Mouse (Mus musculus): ENCODE results near the gene Hsf2bp.

Gene Hsf2bp

GRCm38 (mm10) chr17:31983491-31983890 is 52.7 kb downstream of the Hsf2bp start:
- DNase-seq (ENCODE audit: extremely low spot score, low spot score) = peak; percentile 28

- DNase-seq (ENCODE audit: extremely low spot score, low spot score) = no peak
These were observed 53.6 kb downstream of the Hsf2bp start for GRCm38 (mm10) chr17:31982326-31983190.

DNA sequence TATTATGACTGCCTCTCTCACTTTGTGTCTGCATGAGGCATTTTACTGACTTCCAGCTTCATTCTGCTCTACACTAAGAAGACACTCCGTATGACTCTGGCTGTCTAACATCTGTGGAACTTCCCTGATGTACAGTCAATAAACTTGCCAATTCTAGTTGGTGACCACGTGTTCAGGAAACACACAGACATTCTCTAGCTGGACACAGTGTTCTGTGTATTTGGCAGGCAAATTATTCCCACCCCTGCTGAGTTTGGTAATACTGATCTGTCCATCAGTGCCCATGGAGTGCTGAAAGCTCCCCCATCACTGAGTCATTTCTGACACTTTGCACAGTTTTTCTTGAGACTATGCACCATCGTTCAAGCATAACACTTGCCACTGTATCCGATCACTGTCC is 56.3 kb downstream of the Hsf2bp start:
- no peak for DNase-seq (ENCODE audit: extremely low spot score, low spot score)

DNA sequence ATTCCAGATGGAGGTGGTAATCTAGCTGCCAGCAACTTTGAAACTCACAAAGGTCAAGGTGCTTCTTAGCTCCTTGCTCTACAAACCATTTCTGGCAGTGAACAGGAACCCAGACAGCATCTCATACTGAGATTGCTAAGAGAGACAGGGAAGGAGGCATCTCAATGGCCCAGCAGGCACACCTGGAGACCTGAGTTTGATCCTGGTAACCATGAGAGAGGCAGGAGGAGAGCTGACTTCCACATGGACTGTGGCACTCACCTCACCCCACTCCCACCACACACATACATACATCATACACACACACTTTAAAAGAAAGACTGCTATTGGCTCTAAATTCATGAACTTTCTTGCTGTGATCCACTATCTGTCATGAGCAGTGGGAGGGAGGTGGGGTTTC is 59.0 kb downstream of the Hsf2bp start:
- no peak for DNase-seq (ENCODE audit: extremely low spot score, low spot score)

DNA sequence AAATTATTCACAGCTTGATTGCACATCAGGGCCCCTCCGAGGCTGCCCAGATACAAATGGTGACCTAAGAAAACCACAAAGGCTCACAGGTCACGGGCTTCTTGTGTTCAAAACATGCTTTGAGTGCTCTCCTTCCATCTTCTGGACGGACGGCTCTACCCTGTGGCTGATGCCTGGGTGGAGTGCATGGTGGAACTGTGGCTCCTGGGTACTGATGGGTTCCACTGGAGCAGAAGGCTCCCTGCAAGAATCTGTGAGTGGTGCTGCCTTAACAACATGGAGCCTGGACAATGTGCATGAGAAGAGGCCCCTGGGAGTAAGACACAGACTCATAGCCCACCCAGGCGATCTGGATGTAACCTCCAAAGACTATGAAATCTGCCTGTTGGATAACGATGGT is 59.6 kb downstream of the Hsf2bp start:
- DNase-seq (ENCODE audit: extremely low spot score, low spot score) = no peak

- DNase-seq (ENCODE audit: extremely low spot score, low spot score) = no peak
These were observed 61.5 kb downstream of the Hsf2bp start for GRCm38 (mm10) chr17:31974694-31975093.

- DNase-seq (ENCODE audit: extremely low spot score, low spot score) = no peak
These were observed 62.4 kb downstream of the Hsf2bp start for GRCm38 (mm10) chr17:31973664-31974230.

GRCm38 (mm10) chr17:31970890-31971289 is 65.3 kb downstream of the Hsf2bp start:
- DNase-seq (ENCODE audit: extremely low spot score, low spot score) = no peak

GRCm38 (mm10) chr17:31968801-31969200 is 67.3 kb downstream of the Hsf2bp start:
- no peak for DNase-seq (ENCODE audit: extremely low spot score, low spot score)

DNA sequence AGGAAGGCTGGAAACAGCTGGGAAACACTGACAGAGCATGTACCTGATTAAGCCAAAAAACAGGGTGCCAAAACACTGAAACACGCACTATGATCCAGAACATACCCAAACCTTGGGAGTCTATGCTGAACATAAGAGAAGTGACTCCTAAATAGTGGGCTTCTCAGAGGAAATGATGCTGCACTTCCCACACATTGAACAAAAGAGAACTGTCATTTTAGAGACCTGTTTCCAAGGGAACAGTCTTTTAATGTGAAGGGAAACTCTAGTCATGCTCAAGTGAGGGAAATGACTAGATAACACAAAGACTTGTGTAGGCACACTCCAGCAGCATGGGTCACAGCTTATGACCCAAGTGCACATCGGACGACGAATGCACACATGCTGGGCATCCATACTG is 68.8 kb downstream of the Hsf2bp start:
- DNase-seq (ENCODE audit: extremely low spot score, low spot score) = no peak

DNA sequence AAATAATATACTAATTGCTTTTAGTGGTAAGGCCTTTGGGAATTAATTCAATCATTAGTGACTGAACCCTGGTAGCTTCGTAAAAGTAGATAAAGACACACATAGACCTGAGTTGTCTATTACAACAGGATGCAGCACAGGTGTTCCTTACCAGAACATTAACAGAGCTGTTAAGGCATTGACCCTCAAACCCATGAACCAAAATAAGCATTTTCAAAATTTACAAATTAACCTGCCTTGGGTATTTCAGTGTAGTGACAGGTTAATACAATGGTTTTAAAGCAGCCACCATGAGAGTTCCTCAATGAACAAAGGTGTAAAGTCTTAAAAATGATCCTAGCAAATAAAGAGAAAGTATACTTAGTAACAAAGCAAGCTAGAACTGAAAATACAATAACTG is 69.6 kb downstream of the Hsf2bp start:
- no peak for DNase-seq (ENCODE audit: extremely low spot score, low spot score)

- no peak for DNase-seq (ENCODE audit: extremely low spot score, low spot score)
These were observed 70.5 kb downstream of the Hsf2bp start for GRCm38 (mm10) chr17:31965623-31966022.

DNA sequence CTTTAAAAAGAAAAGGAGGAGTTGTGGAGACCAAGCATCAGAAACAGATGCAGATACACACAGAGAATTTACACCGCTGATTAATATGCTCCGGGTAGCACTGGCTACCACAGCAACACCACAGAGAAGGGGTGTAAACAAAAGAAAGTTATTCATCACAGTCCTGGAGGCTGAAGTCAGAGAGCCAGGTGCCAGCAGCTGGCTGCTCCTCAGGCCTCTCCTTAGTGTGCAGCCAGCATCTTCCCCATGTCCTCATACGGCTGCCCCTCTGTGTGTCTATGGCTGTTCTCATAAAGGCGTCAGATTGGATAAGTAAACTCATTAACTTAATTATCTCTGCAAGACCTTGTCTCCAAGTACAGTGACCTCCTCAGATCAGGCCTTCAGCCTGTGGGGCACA is 73.2 kb downstream of the Hsf2bp start:
- DNase-seq (ENCODE audit: extremely low spot score, low spot score) = no peak

GRCm38 (mm10) chr17:31962281-31962680 is 73.9 kb downstream of the Hsf2bp start:
- DNase-seq (ENCODE audit: extremely low spot score, low spot score) = no peak

DNA sequence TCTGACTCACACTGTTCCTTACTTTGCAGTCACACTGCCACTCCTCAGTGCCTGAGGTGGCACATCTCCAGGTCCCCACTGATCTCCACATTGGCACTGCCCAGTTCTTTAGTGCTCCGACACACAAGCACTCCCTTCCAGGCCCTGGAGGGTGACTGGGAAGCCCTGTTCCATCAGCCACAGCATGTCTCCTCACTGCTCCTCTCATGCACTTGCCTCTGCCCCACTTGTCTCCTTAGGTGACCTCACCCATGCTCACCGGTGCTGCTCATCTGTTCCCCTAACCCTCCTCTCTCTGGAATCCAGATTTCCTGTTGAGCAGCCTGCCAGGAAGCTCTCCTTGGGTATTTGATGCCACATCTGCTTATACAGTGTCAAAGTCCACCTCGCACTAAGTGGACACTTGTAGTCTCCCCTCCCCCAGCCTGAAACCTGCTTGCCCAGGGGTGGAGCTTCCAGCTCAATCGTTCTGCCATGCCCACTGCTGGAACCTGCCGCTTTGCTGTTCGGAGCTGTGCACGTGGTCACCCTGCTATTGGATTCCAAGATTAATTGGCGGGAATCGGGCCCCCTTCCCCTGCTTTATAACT is 81.5 kb downstream of the Hsf2bp start:
- no peak for DNase-seq (ENCODE audit: extremely low spot score, low spot score)

- DNase-seq (ENCODE audit: extremely low spot score, low spot score) = no peak
These were observed 87.1 kb downstream of the Hsf2bp start for GRCm38 (mm10) chr17:31949076-31949475.

- no peak for DNase-seq (ENCODE audit: extremely low spot score, low spot score)
These were observed 89.7 kb downstream of the Hsf2bp start for GRCm38 (mm10) chr17:31946436-31946835.

DNA sequence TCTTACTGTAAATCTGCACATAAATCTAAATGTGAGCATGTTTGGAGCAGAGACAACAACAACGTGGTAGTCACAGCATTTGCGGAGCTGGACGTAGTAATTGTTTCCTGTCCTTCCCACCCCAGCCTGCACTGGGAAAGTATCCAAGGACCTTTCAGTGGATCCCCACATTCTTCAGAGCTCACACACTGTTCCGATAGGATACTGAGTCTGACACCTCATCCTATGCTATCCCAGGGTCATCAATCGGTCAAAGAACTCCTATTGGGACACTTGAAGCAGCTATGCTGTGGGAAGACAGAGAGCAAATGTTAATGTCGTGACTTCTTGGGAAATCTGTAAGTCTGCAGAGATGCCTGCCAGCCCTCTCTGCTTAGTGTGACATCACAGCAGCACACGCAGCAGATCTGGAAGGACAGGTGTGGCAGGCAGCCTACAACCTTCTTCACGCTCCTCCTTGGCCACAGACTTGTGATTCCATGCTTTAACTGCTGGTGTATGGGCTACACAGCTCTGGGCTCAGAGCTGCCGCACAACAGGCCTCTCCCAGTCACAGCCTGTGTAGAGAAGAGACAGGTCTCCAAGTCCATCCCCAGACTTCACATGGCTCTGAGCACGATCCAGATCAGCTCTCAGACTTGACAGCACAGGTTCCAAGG is 92.1 kb downstream of the Hsf2bp start:
- no peak for DNase-seq (ENCODE audit: extremely low spot score, low spot score)

DNA sequence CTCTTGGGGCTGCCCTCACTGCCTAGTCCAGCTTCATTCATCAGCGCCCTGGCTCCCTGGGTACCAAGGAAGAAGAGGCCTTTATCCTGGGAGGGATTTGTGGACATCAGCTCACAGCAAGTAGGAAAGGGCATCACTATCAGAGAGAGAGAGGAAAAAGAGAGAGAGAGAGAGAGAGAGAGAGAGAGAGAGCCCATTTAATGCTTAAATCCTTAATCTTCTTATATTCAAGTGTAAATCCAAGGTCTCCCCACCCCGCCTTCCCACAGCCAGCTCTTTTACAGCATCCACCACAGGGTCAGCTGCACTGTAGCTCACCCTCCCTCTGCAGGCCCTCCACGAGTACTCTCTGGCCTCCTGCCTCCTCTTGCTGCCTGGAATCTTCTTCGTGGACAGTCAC is 94.5 kb downstream of the Hsf2bp start:
- no peak for DNase-seq (ENCODE audit: extremely low spot score, low spot score)

- DNase-seq (ENCODE audit: extremely low spot score, low spot score) = no peak
These were observed 95.5 kb downstream of the Hsf2bp start for GRCm38 (mm10) chr17:31940607-31941006.

DNA sequence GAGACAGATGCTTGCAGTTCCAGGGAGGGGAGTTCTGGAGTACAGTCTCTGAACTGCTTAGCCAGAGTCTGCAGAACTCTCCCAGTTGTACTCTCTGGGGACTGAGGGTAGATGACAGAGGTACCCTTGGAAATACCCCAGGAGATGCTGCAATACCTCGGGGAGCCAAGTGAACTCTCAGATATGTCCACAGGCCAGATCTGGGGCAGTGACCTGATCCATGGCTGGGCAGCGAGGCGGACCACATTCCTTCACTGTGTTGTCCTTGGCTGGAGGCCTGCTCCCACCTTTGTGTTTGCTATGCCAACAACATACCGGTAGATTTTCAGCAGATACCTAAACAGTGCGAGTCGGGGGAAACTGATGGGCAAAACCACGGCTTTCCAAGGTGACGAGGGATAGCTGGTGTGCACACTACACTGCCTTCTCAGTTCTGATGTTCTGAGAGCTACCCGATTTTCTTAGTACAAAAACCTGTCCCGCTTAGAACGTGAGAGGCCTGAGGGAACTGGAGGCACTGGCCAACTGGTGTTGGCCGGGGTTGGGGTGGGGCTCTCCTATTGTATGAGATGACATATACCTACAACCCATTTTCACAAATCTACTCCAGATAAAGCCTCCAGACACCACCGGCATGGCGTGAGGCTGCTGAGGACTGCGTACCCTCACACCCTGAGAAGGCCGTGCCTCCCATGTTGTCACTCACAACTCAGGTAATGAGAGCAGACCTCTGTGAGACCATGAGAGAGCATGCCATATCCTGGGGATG is 96.7 kb downstream of the Hsf2bp start:
- DNase-seq (ENCODE audit: extremely low spot score, low spot score) = no peak
